Mouse (Mus musculus) cerebellum, adult 2 months (tissue): Measurements from ENCODE around the gene Plppr2.

ENCODE experiments used
- CTCF ChIP-seq: fragments of 200-500 bp; IDR thresholded peaks from 2 replicates; pipeline ENCODE4 v1.5.1; 2011; ENCODE audit warnings: low read depth, mild to moderate bottlenecking, control low read depth, low read length, moderate library complexity, borderline replicate concordance; ENCODE audit not compliant: insufficient read depth
- POLR2A ChIP-seq: fragments of 200-500 bp; IDR thresholded peaks from 2 replicates; pipeline ENCODE4 v1.6.1; 2011; ENCODE audit warnings: low read length, control low read depth, borderline replicate concordance; ENCODE audit not compliant: insufficient read depth

GRCm38 (mm10) chr9:21917493-21918034, 19.3 kb upstream of the Plppr2 start:
- no peak for TF ChIP-seq POLR2A
- TF ChIP-seq CTCF, result no peak
